Mouse (Mus musculus) CD8-positive naive resting alpha-beta T cell, adult 2 months (primary cell): ENCODE results near the gene Caskin1.

ENCODE experiments used
- DNase-seq, 2 experiments: peaks; one replicate each; pipeline ENCODE4 v3.0.0; 2022; ENCODE audit warnings: low read depth in 2 of 2, low spot score in 2 of 2

The Caskin1 gene

DNA sequence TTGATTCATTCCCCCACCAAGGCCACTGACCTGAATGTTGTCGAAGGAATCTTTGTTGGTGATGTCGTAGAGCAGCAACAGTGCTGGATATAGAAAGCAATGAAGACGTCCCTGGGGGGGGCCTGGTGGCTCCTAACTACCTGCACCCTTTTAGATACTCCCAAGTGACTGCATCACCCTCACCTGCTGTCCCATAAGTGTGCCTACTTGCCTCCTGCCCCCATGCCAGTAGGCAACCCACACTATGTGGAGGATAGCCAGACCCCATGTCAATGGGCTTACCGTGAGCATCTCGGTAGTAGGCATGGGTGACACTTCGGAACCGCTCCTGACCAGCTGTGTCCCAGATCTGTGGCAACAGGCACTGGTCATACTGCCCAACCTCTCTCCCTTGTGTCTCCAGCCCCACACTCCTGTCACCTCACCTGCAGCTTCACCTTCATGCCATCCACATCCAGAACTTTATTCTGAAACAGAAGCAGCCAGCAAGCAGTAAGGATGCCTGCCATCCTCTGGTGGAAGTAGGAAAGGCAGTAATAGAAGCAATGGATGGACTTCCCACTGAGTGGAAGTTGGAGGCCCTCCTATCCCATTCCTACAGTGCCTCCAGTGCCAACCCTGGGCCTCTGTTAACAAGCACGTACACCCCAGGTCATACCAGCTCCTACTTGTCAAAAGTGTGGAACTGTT, 42.1 kb downstream of the Caskin1 start:
- no peak for DNase-seq

DNA sequence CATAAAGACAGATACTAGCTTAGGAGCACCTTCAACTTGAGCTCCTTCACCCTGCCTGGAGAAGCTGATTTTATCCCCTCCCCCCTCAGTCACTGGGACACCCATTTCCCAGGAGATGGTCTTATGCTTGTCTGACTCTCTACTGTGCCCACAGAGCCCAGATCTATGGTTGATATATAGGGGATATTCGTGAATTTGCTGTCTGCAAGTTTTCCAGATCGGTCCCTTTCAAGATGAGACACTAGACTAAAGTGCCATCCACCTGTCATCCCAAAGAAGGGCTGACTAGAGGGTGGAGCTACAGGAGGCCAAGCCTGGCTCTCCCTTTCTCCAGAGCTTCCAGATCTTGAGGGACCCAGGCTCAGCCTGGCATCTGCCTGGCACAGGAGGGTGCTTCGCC, 42.7 kb downstream of the Caskin1 start:
- no peak for DNase-seq

DNA sequence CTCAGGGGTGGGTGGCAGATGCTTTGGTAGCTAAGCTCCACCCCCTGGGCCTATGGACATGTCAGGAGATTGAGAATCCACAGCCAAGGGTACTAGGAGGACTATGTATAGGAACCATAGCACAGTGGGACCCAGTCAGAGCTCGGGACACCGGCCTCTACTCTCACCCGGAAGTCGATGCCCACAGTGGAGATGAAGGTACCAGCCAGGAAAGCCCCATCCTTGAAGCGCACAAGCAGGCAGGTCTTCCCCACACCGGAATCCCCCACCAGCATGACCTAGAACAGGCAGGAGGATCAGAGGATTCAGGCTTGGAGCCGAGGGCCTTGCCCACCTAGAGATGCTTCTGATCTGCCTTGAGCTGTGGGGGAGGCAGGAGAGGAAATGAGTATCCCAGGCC, 43.6 kb downstream of the Caskin1 start:
- DNase-seq = no peak

DNA sequence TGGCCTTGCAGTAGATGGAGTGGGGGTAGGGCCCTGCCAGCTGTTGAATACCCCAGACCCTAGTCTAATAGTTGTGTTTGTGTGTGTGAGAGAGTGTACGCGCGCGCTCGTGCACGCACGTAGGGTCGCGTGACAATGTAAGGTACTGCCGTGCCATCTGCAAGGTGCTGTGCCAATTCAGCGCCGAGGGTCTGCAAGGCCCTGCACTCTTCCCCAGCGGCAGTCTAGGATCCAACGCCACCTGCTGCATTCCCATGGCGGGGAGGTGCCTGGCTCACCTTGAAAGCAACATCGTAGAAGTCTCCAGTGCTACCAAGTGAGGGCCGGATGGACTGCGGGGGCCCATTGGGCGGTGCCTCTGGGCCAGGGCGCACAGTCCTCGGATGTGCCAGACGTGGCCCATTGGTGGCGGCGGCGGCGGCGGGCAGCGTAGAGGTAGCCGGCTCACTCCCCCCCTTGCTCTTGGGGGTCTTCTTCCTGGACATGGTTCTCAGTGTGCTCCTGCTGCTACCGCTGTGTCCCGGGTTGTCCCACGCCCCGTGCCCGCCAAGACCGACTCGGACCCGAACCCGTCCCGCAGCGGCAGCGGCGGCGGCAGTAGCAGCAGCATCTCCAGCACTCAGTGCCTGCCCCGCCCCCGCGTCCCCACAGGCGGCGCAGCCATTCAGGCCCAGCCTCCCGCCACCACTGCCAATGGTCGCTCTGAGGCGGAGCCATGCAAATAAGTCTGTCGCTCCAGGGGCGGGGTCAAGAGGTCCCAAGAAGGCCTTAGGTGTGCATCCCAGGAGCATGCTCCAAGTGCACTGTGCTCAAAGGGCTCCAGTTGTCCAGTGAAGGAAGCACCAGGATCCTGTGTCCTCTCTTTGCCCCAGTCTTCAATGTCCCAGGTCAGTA, 44.9 kb downstream of the Caskin1 start:
- DNase-seq = peak; percentile 41 to 53

DNA sequence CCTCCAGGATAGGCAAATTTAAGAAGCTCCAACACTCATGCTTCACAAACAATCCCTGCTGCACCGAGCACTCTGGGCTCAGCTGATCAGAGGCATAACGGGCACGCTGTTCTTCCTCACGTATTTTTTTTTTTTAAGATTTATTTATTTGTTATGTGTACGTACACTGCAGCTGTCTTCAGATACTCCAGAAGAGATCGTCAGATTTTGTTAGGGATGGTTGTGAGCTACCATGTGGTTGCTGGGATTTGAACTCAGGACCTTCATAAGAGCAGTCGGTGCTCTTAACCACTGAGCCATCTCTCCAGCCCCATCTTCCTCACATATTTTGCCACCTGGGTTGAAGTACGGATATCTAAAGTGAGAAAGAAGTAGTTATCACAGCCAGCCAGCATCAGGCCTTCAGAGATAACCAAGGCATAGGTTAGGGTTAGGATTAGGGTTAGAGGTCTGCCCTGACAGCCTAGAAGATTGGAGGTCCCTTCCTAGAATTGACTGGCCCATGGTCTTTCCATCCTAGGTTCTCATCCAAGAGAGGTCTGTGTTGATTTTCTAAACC, 45.8 kb downstream of the Caskin1 start, which contains the start of gene Rab26:
Gene Rab26 (minus strand): TSS at position 51 of the 559 bp plus-strand sequence.
- DNase-seq = no peak

DNA sequence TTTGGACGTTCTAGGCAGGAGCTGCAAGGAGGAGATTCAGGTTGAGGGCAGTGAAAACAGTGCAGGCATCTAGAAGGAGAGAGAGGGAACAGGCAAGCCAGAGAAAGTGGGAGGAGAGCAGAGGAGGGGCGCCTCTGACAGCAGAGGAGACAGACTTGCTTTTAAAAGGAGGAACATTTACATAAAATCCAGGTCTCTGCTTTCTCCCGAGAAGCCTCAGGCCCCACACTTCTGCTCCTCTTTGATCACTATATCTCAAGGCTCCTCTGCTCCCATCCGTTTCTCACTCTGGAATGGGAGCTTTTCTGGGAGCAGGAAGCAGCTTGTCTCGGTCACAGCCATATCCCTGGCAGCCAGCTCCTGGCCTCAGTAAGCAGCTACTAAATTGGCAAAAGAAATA, 46.9 kb downstream of the Caskin1 start:
- no peak for DNase-seq

DNA sequence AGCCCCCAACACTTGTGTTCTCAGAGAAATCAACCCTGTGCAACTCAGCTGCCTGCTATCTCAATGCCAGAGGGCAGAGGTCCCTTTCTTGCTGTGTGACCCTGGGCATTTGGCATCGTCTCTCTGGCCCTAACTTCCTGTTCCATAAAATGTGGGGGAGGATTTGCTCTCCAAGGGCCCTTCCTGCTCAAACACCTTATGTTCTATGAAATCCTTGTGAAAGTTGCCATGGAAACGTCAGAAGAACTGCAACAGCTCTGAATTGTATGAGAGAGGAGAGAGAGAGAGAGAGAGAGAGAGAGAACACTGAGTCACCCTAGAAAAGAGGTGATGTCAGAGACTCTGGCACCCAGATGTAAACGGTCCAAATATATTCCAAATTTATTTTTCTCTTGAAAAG, 49.1 kb downstream of the Caskin1 start:
- DNase-seq = no peak

DNA sequence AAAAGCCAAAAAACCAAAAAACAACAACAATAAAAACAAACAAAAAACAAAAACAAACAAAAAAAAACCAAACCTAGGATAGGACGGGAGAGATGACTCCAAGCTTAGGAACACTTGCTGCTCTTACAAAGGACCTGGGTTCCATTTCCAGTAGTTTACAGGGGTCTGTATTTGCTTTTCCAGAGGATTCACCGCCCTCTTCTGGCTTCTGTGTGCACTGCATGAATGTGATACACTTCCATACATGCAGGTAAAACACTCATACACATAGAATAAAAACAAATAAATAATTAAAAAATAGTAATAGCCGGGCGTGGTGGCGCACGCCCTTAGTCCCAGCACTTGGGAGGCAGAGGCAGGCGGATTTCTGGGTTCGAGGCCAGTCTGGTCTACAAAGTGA, 50.5 kb downstream of the Caskin1 start:
- DNase-seq = peak in 1 of 2 experiments; percentile 42

DNA sequence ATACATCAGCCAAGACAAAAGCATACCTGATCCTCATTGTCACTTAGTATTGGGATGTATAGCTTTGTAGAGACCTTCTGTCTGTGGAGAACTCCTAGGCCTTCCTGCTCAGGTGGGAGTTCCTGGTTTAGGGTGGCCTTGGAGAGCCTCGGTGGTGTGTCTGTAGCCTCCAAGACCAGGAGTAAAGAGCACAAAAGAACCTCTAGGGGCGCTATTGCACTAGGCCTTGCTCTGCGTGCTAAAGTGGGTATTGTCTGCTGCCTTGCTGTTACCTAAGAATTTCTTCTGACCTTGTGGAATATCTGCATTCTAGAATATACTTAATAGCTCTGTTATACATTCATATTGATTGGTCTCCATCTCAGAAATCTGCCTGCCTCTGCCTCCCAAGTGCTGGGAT, 52.0 kb downstream of the Caskin1 start:
- peak; percentile 52 to 63 for DNase-seq

DNA sequence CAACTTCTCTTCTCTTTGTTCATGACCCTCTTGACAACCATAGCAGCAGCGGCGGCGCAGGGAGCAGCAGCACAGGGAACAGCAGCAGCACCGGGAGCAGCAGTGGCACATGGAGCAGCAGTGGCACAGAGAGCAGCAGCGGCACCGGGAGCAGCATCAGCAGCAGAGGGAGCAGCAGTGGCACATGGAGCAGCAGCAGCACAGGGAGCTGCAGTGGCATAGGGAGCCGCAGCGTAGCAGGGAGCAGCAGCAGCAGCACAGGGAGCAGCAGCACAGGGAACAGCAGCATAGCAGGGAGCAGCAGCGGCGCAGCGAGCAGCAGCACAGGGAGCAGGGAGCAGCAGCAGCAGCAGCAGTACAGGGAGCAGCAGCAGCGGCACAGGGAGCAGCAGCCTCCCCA, 56.2 kb downstream of the Caskin1 start:
- no peak for DNase-seq

DNA sequence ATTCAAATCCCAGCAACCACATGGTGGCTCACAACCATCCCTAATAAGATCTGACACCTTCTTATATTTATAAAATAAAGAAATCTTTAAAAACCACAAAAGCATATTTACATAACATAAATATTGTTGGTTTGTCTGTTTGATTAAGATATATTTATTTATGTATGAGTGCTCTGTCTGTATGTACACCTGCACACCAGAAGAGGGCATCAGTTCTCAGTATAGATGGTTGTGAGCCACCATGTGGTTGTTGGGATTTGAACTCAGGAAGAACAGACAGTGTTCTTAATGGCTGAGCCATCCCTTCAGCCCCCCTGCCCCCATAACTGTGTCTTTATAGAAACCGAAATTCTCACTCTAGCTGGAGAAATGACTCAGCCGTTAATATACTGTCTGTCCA, 56.8 kb downstream of the Caskin1 start:
- DNase-seq = no peak

DNA sequence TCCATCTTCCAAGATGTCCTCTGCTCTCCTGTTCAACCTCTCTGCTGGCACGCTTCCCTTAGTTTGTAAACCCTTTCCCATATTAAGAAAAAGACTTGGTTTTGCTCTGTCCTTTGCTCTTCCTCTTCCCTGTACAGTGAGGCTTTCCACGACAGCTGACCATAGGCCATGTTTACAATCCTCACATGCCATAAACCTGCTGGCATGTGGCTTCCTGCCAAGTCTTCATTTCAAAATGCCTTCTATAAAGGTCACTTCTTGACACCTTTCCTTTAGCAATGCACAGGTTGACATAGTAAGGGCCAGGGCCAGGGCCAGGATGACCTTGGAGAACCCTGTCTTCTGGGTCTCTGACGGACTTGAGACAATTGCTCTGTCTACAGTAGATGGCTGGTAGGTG, 57.8 kb downstream of the Caskin1 start:
- DNase-seq = no peak

DNA sequence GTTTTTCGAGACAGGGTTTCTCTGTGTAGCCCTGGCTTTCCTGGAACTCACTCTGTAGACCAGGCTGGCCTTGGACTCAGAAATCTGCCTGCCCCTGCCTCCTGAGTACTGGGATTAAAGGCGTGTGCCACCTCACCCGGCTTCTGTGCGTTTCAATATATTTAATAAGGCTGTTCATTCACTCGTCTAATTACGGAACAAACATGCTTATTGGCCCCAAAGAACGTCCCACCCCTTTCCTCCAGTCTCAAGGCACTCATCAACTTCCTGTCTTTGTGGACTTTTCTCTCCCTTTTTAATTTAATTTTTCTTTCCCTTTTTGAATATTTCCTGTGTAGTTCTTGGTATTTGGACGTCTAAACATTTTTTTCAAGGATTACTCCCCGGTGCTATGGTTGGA, 60.0 kb downstream of the Caskin1 start:
- peak; percentile 13 to 50 for DNase-seq

DNA sequence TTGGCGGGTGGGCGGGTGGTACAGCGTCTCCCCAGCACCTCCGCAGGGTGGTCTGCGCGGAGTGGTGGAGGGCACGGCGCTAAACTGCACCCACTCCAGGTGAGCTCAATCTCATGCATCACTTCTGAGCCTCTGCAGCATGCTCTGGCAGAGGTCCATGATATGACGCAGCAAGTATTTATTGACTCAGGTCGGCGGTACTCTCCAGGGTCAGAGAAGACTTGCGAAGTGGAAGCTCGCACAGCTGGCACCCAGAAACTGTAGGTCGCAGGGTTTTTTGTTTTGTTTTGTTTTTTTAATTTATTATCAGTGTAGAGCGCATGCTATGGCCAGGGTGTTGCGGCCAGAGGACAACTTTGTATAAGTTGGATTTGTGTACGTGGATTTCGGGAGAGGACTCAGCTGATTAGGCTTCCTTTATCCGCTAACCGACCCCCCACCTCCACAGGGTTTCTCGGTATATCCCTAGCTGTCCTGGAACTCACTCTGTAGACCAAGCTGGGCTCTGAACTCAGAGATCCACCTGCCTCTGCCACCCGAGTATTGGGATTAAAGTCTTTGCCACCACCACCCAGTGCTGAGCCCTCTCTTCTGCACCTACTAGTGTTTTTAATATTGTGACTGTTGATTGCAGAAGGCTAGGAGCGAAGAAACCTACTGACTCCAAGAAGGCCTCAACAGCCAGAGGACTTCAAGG, 60.7 kb downstream of the Caskin1 start:
- peak; percentile 27 to 35 for DNase-seq

DNA sequence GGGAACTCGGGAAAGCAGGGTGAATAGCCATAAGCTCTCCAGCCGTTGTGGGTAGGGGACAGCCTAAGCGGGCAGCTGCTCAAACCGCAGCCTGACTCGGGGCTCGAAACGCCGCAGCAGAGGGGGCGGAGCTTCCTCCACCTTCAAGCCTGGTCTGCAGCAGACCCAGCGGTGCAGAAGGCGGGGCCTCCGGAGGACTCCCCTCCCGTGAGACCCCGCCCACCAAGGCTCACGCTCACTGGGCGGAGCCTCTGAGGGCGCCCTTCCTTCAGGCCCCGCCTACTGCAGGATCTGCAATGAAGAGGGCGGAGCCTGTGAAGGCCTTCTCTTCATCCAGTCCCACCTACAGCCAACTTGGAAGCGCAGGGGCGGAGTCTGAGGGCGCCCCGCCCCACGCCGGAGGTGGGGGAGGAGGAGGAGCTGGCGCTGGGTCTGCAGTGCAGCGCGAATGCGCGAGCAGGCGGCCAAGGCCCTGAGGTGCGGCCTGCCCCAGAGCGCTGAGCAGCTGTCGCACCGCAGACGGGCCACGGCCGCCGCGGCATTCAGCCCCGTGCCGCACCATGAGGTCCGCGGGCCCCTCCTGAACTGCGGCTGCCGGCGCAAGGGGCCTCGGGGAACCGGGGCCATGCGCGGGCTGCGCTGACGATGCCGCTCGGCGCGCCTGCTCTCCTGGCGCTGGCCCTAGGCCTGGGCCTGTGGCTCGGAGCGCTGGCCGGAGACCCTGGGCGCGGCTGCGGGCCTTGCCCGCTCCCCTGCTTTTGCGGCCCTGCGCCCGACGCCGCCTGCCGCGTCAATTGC, 61.4 kb downstream of the Caskin1 start, which contains the start of gene Pkd1:
Gene Pkd1 (plus strand): TSS at position 217 of the 798 bp plus-strand sequence.
- DNase-seq = peak; percentile 98 to 99

DNA sequence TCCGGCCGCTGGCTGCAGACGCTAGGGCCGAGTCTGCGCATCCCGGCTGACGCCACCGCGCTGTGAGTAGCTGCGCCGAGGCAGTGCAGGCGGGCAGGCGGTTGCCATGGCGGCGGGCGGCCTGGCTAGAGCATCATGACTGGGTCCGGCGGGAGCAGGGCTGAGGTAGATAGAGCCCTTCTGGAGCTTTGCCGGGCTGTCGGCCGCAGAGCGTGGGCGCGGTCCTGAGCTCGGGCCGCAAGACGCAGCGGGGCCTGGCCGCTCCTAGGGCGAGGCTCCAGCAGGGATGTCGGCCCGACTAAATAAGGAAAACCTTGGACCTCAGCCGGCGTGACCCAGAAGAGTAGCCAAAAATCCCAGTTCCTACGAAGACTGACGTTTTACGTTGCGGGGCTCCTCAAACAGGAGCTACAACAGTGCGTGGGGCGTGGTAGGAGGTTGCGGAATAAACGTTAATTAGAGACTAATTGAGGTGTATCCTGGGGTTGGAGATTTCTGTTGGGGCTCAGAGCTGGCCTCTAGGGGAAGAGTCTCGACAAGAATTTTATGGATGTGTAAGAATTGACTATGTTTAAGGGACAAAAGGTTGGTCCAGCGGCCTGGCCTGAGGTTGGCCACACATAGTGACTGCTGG, 62.1 kb downstream of the Caskin1 start:
- no peak for DNase-seq

DNA sequence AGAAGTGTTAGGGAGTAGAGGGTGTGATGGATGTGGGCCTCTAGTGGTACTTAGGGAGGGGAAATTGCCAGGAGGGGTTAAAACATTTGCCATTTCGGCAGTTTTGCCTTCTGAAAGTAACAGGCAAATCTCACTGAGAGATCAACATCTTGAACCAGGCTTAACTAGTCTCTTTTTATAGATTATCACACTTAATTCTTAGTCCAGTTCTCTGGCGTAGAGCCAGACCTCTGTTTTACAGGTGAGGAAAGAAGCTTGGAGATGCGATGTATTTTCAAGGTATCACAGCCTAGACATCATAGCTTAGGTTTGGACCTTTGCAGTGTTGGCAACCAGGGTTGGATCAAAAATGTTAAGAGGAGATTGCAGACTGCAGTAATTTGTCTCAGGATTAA, 62.6 kb downstream of the Caskin1 start:
- DNase-seq = no peak

DNA sequence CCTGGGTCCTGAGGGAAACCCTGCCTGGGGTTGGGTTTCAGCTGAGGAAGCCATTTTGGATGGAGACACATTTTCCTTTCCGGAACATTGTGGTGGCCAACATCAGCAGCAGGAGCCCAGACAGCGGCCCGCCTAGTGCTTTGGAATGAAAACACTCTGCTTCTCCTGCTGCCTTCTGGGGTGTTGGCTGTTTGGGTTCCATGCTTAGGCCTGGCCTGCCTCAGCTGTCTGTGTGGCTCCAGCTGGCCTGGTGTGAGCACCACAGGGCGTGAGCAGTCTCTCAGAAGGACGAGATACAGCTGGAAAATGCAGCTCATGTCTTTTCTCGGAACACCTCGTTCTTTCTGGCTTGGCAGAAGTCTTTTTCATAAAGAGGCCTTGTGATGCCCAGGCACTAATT, 68.7 kb downstream of the Caskin1 start:
- DNase-seq = no peak
